Mouse (Mus musculus): Measurements from ENCODE around the gene Pcgf3. TPM values are rescaled to one million over a fixed set of nuclear protein-coding genes. Genes with fewer than 3 reads are reported as not detected.

Pcgf3 gene
- total RNA-seq, 2 experiments from 2014 or later: 28.8 to 33.9 TPM

- no peak for DNase-seq (ENCODE audit: low spot score)
- intact Hi-C loops (cut with DNase I): no loop called here
These were observed 86.6 kb downstream of the Pcgf3 start for GRCm38 (mm10) chr5:108547636-108548035.

- DNase-seq (ENCODE audit: low spot score): no peak
- intact Hi-C loops (cut with DNase I): no loop called here
These were observed 88.1 kb downstream of the Pcgf3 start for GRCm38 (mm10) chr5:108549137-108549488.

GRCm38 (mm10) chr5:108549489-108550206 is 88.6 kb downstream of the Pcgf3 start, which contains the start of gene Cplx1:
TSS of gene Cplx1 (minus strand) at chr5:108550024.
- intact Hi-C loops (cut with DNase I): no loop called here
- DNase-seq (ENCODE audit: low spot score): no peak

DNA sequence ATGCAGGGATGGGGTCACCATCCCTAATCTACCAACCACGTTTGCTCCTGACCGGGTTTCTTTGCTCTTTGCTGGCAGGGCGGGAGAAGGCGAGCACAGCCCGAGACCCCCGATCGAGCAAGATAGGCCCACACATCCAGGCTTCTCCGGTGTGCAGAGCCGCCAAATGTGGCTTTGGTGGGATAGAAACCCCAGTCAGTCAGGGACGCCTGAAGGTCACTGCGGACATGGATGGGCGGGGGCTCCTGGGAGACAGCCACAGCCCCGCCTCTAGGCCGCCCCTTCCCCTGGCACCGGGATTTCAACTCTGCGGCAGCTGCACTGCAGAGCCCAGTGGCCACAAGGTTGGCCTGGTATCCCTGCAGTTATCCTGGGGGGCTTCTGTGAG is 89.2 kb downstream of the Pcgf3 start:
- intact Hi-C loops (cut with DNase I): no loop called here
- no peak for DNase-seq (ENCODE audit: low spot score)

DNA sequence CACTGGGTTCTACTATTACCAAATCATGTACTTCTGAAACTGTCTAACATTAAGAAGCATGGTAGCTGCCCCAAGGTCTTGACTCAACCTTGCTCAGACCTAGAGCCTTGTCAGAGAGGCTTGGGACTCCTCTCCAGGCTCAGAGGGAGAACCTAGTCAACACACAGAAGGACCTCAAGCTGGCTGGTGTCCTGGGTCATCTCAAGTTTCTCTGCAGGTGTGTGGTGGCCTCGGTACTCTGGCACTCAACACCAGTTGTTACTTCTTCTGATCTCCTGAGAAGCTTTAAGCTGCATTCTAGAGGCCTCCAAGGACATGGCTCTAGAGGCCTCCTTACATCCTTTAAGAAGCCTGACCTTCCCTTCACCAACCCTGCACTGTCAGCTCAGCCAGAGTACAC is 93.0 kb downstream of the Pcgf3 start:
- intact Hi-C loops (cut with DNase I): no loop called here
- no peak for DNase-seq (ENCODE audit: low spot score)

Other genes starting within 250 kb of the Pcgf3 start
- gene Dr1, start 192.3 kb upstream of the Pcgf3 start, total RNA-seq (2021): 10 to 100 TPM; 19.2 to 22.4 TPM
- 10 to 100 TPM in 1 of 2 experiments, 1 to 10 TPM in 1; 9.0 to 10.7 TPM for gene Pigg, start 148.6 kb upstream of the Pcgf3 start, total RNA-seq (2021)
- under 1 TPM; 0.50 to 0.78 TPM for gene Gm42517, start 93.3 kb upstream of the Pcgf3 start, total RNA-seq (2021)
- gene Pde6b, start 72.8 kb upstream of the Pcgf3 start, total RNA-seq (2021): not detected
- 1,000 to 10,000 TPM; 1,102 to 1,112 TPM for gene Atp5k, start 26.8 kb upstream of the Pcgf3 start, total RNA-seq (2021)
- gene Mfsd7a, start 12.3 kb upstream of the Pcgf3 start, total RNA-seq (2021): 1 to 10 TPM; 1.2 to 1.6 TPM
- gene Cplx1, start 88.8 kb downstream of the Pcgf3 start, total RNA-seq (2021): not detected
- 10 to 100 TPM; 23.0 to 24.1 TPM for gene Gak, start 168.5 kb downstream of the Pcgf3 start, total RNA-seq (2021)
- gene Tmem175, start 168.5 kb downstream of the Pcgf3 start, total RNA-seq (2021): 1 to 10 TPM; 8.1 to 9.6 TPM
- 10 to 100 TPM; 18.8 to 20.3 TPM for gene Idua, start 199.1 kb downstream of the Pcgf3 start, total RNA-seq (2021)
- gene Dgkq, start 208.4 kb downstream of the Pcgf3 start, total RNA-seq (2021): 10 to 100 TPM in 1 of 2 experiments, 1 to 10 TPM in 1; 8.4 to 10.1 TPM
- not detected for gene Slc26a1, start 214.3 kb downstream of the Pcgf3 start, total RNA-seq (2021)
- gene Fgfrl1, start 231.2 kb downstream of the Pcgf3 start, total RNA-seq (2021): 10 to 100 TPM; 18.4 to 19.8 TPM